Mouse (Mus musculus) embryonic facial prominence, embryonic 13.5 days (tissue): ENCODE results near the gene Hoxb6. TPM values are rescaled to one million over a fixed set of nuclear protein-coding genes. Genes with fewer than 3 reads are reported as not detected.

Source experiments
- ATAC-seq: fragments of 200-750 bp; cut with Nextera tagmentation; 2 replicates; pipeline ENCODE4 v1.8.0; 2017; ENCODE audit warnings: low read depth; ENCODE audit not compliant: insufficient number of reproducible peaks, insufficient read depth, low FRiP score, low TSS enrichment
- H3K27ac ChIP-seq: fragments of 300-500 bp; sonication (generic); 2 replicates; pipeline ENCODE4 v1.5.1; 2015; ENCODE audit warnings: moderate library complexity, mild to moderate bottlenecking, inconsistent platforms
- H3K27me3 ChIP-seq: fragments of 300-500 bp; sonication (generic); 2 replicates; pipeline ENCODE4 v1.6.1; 2015; ENCODE audit warnings: mild to moderate bottlenecking, inconsistent platforms
- H3K36me3 ChIP-seq: fragments of 300-500 bp; sonication (generic); 2 replicates; pipeline ENCODE4 v1.6.1; 2015; ENCODE audit warnings: mild to moderate bottlenecking, inconsistent platforms
- H3K4me1 ChIP-seq: fragments of 300-500 bp; sonication (generic); 2 replicates; pipeline ENCODE4 v1.6.1; 2015; ENCODE audit warnings: inconsistent platforms
- H3K4me2 ChIP-seq: fragments of 300-500 bp; sonication (generic); 2 replicates; pipeline ENCODE4 v1.6.1; 2015; ENCODE audit warnings: moderate library complexity, mild to moderate bottlenecking, inconsistent platforms
- H3K4me3 ChIP-seq: fragments of 300-500 bp; sonication (generic); 2 replicates; pipeline ENCODE4 v1.5.1; 2015; ENCODE audit warnings: mild to moderate bottlenecking, inconsistent platforms
- H3K9ac ChIP-seq: fragments of 300-500 bp; sonication (generic); 2 replicates; pipeline ENCODE4 v1.6.1; 2015; ENCODE audit warnings: mild to moderate bottlenecking, inconsistent platforms
- H3K9me3 ChIP-seq: fragments of 300-500 bp; sonication (generic); 2 replicates; pipeline ENCODE4 v1.6.1; 2016; ENCODE audit warnings: inconsistent platforms
- WGBS: fragments of 180-500 bp; shearing (Covaris S2); methylation state at CpG from one replicate; pipeline ENCODE4 v1.1.7; 2015; ENCODE audit warnings: mixed read lengths; 5-methylcytosine and 5-hydroxymethylcytosine counted together
- polyA plus RNA-seq: library from polyadenylated mRNA; unstranded; fragments of >200 nt; fragmentation: Nextera tagmentation; extraction: Ambion mirVana; gene quantifications from 2 replicates; pipeline ENCODE4 v1.2.1, GENCODE M21; 2015

The Hoxb6 gene
- polyA plus RNA-seq, 1 experiment from 2014 or later = 4.0 TPM

- Histone ChIP-seq H3K4me2 (no peak within 1 kb of the TSS), H3K9me3 (no peaks in the 10 kb centered on the region), H3K9ac (no peak within 1 kb of the TSS), H3K4me1 (peaks cover 14% of the 10 kb centered on the region; the same call in 1 of the 2 replicates), H3K36me3 (no peaks in the 10 kb centered on the region), H3K4me3 (0 out of 2 replicates have a peak within 1 kb of the TSS, but pooled peaks have one; percentile 3), H3K27me3 (peaks cover 100% of the 10 kb centered on the region), H3K27ac (no peak within 1 kb of the TSS)
- ATAC-seq = no peak
- WGBS = 2% methylated on average over 27 of the region's 27 CpGs
These were observed 10.3 kb upstream of the Hoxb6 start, which contains the start of gene Hoxb8 for GRCm38 (mm10) chr11:96281855-96282570. TSS of gene Hoxb8 (plus strand) at chr11:96281905.

GRCm38 (mm10) chr11:96282795-96283430 lies 9.4 kb upstream of the Hoxb6 start:
- H3K36me3 ChIP-seq = no peaks in the 10 kb centered on the region
- H3K9ac ChIP-seq = no peak overlapping the region
- H3K4me2 ChIP-seq = no peak overlapping the region
- no peaks in the 10 kb centered on the region for H3K9me3 ChIP-seq
- H3K27ac ChIP-seq = no peak overlapping the region
- H3K4me3 ChIP-seq = 0 out of 2 replicates have a peak overlapping the region, but pooled peaks have one; percentile 3
- no peak for ATAC-seq
- H3K4me1 ChIP-seq = peaks cover 14% of the 10 kb centered on the region; the same call in 1 of the 2 replicates
- H3K27me3 ChIP-seq = peaks cover 100% of the 10 kb centered on the region
- under 1% methylated on average over 49 of the region's 49 CpGs for WGBS

GRCm38 (mm10) chr11:96284041-96284749 lies 8.1 kb upstream of the Hoxb6 start:
- WGBS = under 1% methylated on average over 49 of the region's 49 CpGs
- peak overlapping the region; percentile 22 for H3K4me3 ChIP-seq
- H3K4me2 ChIP-seq = peak overlapping the region; percentile 47
- H3K27me3 ChIP-seq = peaks cover 100% of the 10 kb centered on the region
- peaks cover 14% of the 10 kb centered on the region; the same call in 1 of the 2 replicates for H3K4me1 ChIP-seq
- no peaks in the 10 kb centered on the region for H3K36me3 ChIP-seq
- H3K9ac ChIP-seq = no peak overlapping the region
- ATAC-seq = no peak
- H3K27ac ChIP-seq = no peak overlapping the region
- no peaks in the 10 kb centered on the region for H3K9me3 ChIP-seq

GRCm38 (mm10) chr11:96284774-96285734 lies 7.2 kb upstream of the Hoxb6 start:
- 1% methylated on average over 36 of the region's 37 CpGs for WGBS
- Histone ChIP-seq H3K27ac (no peak overlapping the region), H3K27me3 (peaks cover 100% of the 10 kb centered on the region), H3K9me3 (no peaks in the 10 kb centered on the region), H3K9ac (no peak overlapping the region), H3K36me3 (no peaks in the 10 kb centered on the region), H3K4me3 (no peak overlapping the region; the same call in 1 of the 2 replicates), H3K4me2 (peak overlapping the region; percentile 47), H3K4me1 (peaks cover 14% of the 10 kb centered on the region; the same call in 1 of the 2 replicates)
- no peak for ATAC-seq

GRCm38 (mm10) chr11:96285771-96286738 lies 6.2 kb upstream of the Hoxb6 start, which contains the start of gene Hoxb7:
TSS of gene Hoxb7 (plus strand) at chr11:96286623.
- Histone ChIP-seq H3K27ac (no peak within 1 kb of the TSS), H3K4me3 (no peak within 1 kb of the TSS), H3K9me3 (no peaks in the 10 kb centered on the region), H3K4me1 (peaks cover 14% of the 10 kb centered on the region; the same call in 1 of the 2 replicates), H3K9ac (no peak within 1 kb of the TSS), H3K36me3 (no peaks in the 10 kb centered on the region), H3K27me3 (peaks cover 100% of the 10 kb centered on the region), H3K4me2 (peak within 1 kb of the TSS; percentile 26; the same call in 1 of the 2 replicates)
- ATAC-seq = no peak
- 1% methylated on average over 43 of the region's 43 CpGs for WGBS

GRCm38 (mm10) chr11:96286739-96287385 lies 5.4 kb upstream of the Hoxb6 start:
- no peak overlapping the region for H3K27ac ChIP-seq
- peaks cover 100% of the 10 kb centered on the region for H3K27me3 ChIP-seq
- no peak overlapping the region for H3K9ac ChIP-seq
- peaks cover 14% of the 10 kb centered on the region; the same call in 1 of the 2 replicates for H3K4me1 ChIP-seq
- H3K9me3 ChIP-seq = no peaks in the 10 kb centered on the region
- H3K36me3 ChIP-seq = no peaks in the 10 kb centered on the region
- H3K4me2 ChIP-seq = peak overlapping the region; percentile 26; the same call in 1 of the 2 replicates
- under 1% methylated on average over 55 of the region's 55 CpGs for WGBS
- ATAC-seq = no peak
- no peak overlapping the region for H3K4me3 ChIP-seq

- Histone ChIP-seq H3K27me3 (peaks cover 100% of the 10 kb centered on the region), H3K36me3 (no peaks in the 10 kb centered on the region), H3K9ac (no peak overlapping the region), H3K27ac (no peak overlapping the region), H3K4me2 (no peak overlapping the region), H3K4me1 (peaks cover 14% of the 10 kb centered on the region; the same call in 1 of the 2 replicates), H3K9me3 (no peaks in the 10 kb centered on the region), H3K4me3 (no peak overlapping the region)
- WGBS = under 1% methylated on average over 9 of the region's 9 CpGs
- ATAC-seq = no peak
These were observed 4.9 kb upstream of the Hoxb6 start for GRCm38 (mm10) chr11:96287411-96287810.

- Histone ChIP-seq H3K36me3 (no peaks in the 10 kb centered on the region), H3K9ac (no peak overlapping the region), H3K9me3 (no peaks in the 10 kb centered on the region), H3K4me2 (no peak overlapping the region), H3K27ac (no peak overlapping the region), H3K27me3 (peaks cover 100% of the 10 kb centered on the region), H3K4me3 (no peak overlapping the region), H3K4me1 (peaks cover 11% of the 10 kb centered on the region; the same call in 1 of the 2 replicates)
- no peak for ATAC-seq
- whole genome bisulfite sequencing = 9% methylated on average over 1 of the region's 1 CpGs
These were observed 3.6 kb upstream of the Hoxb6 start for GRCm38 (mm10) chr11:96288455-96289221.

- no peaks in the 10 kb centered on the region for H3K36me3 ChIP-seq
- no peak overlapping the region for H3K9ac ChIP-seq
- no peaks in the 10 kb centered on the region for H3K9me3 ChIP-seq
- no peak overlapping the region for H3K4me3 ChIP-seq
- peaks cover 100% of the 10 kb centered on the region for H3K27me3 ChIP-seq
- under 1% methylated on average over 21 of the region's 21 CpGs for WGBS
- peaks cover 8% of the 10 kb centered on the region; the same call in 1 of the 2 replicates for H3K4me1 ChIP-seq
- H3K4me2 ChIP-seq = no peak overlapping the region
- no peak for ATAC-seq
- no peak overlapping the region for H3K27ac ChIP-seq
These were observed 3.0 kb upstream of the Hoxb6 start for GRCm38 (mm10) chr11:96289293-96289692.
